Mouse (Mus musculus) stomach, embryonic 15.5 days (tissue): ENCODE results near the gene Vat1l. TPM values are rescaled to one million over a fixed set of nuclear protein-coding genes. Genes with fewer than 3 reads are reported as not detected.

Experiments used
- ATAC-seq: fragments of 200-750 bp; cut with Nextera tagmentation; 2 replicates; pipeline ENCODE4 v1.8.0; 2017; ENCODE audit warnings: low read depth, moderate number of reproducible peaks, moderate TSS enrichment; ENCODE audit not compliant: insufficient read depth, low FRiP score
- H3K27ac ChIP-seq: fragments of 300-500 bp; sonication (generic); 2 replicates; pipeline ENCODE4 v1.5.1; 2015; ENCODE audit warnings: mild to moderate bottlenecking, inconsistent platforms
- H3K27me3 ChIP-seq: fragments of 300-500 bp; sonication (generic); replicated peaks from 2 replicates; pipeline ENCODE4 v1.6.1; 2015; ENCODE audit warnings: inconsistent platforms
- H3K36me3 ChIP-seq: fragments of 300-500 bp; sonication (generic); 2 replicates; pipeline ENCODE4 v1.6.1; 2015; ENCODE audit warnings: inconsistent platforms
- H3K4me1 ChIP-seq: fragments of 300-500 bp; sonication (generic); 2 replicates; pipeline ENCODE4 v1.6.1; 2015; ENCODE audit warnings: inconsistent platforms
- H3K4me2 ChIP-seq: fragments of 300-500 bp; sonication (generic); 2 replicates; pipeline ENCODE4 v1.6.1; 2015; ENCODE audit warnings: mild to moderate bottlenecking, inconsistent platforms
- H3K4me3 ChIP-seq: fragments of 300-500 bp; sonication (generic); replicated peaks from 2 replicates; pipeline ENCODE4 v1.5.1; 2015; ENCODE audit warnings: inconsistent platforms
- H3K9ac ChIP-seq: fragments of 300-500 bp; sonication (generic); 2 replicates; pipeline ENCODE4 v1.6.1; 2015; ENCODE audit warnings: inconsistent platforms
- H3K9me3 ChIP-seq: fragments of 300-500 bp; sonication (generic); 2 replicates; pipeline ENCODE4 v1.6.1; 2016; ENCODE audit warnings: inconsistent platforms
- WGBS: fragments of 180-500 bp; shearing (Covaris S2); methylation state at CpG from one replicate; pipeline ENCODE4 v1.1.7; 2015; 5-methylcytosine and 5-hydroxymethylcytosine counted together
- polyA plus RNA-seq: library from polyadenylated mRNA; unstranded; fragments of >200 nt; fragmentation: Nextera tagmentation; extraction: Ambion mirVana; gene quantifications from 2 replicates; pipeline ENCODE4 v1.2.1, GENCODE M21; 2015

Vat1l gene
- polyA plus RNA-seq, 1 experiment from 2014 or later = 3.5 TPM

GRCm38 (mm10) chr8:114418486-114418885, 213.1 kb downstream of the Vat1l start:
- no peaks in the 10 kb centered on the region for H3K27me3 ChIP-seq
- no peak overlapping the region for H3K27ac ChIP-seq
- no peaks in the 10 kb centered on the region for H3K36me3 ChIP-seq
- ATAC-seq = no peak
- 75% methylated on average over 5 of the region's 5 CpGs for WGBS
- H3K4me1 ChIP-seq = no peaks in the 10 kb centered on the region
- H3K9ac ChIP-seq = no peak overlapping the region
- H3K4me3 ChIP-seq = no peak overlapping the region
- H3K4me2 ChIP-seq = no peak overlapping the region
- no peaks in the 10 kb centered on the region for H3K9me3 ChIP-seq

- Histone ChIP-seq H3K27ac (no peak overlapping the region), H3K4me1 (no peaks in the 10 kb centered on the region), H3K27me3 (no peaks in the 10 kb centered on the region), H3K36me3 (no peaks in the 10 kb centered on the region), H3K9me3 (no peaks in the 10 kb centered on the region), H3K4me2 (no peak overlapping the region), H3K4me3 (no peak overlapping the region), H3K9ac (no peak overlapping the region)
- ATAC-seq = no peak
- 62% methylated on average over 6 of the region's 6 CpGs for WGBS
Measured at GRCm38 (mm10) chr8:114418904-114419303, 213.5 kb downstream of the Vat1l start.

- Histone ChIP-seq H3K4me2 (no peak overlapping the region), H3K27ac (no peak overlapping the region), H3K9ac (no peak overlapping the region), H3K36me3 (no peaks in the 10 kb centered on the region), H3K4me1 (no peaks in the 10 kb centered on the region), H3K4me3 (no peak overlapping the region), H3K27me3 (no peaks in the 10 kb centered on the region), H3K9me3 (no peaks in the 10 kb centered on the region)
- ATAC-seq = no peak
- WGBS = 69% methylated on average over 4 of the region's 4 CpGs
Measured at GRCm38 (mm10) chr8:114421544-114421943, 216.1 kb downstream of the Vat1l start.

Other genes with a start within 250 kb of the Vat1l start
- 15.9 and 18.3 TPM in 2 replicates for gene Nudt7, start 72.1 kb upstream of the Vat1l start, polyA plus RNA-seq
- gene Clec3a, start 212.5 kb downstream of the Vat1l start, polyA plus RNA-seq = 0.32 TPM in 2 replicates
- gene Wwox, start 234.0 kb downstream of the Vat1l start, polyA plus RNA-seq = 12.2 and 14.2 TPM in 2 replicates